Mouse (Mus musculus) forebrain, embryonic 10.5 days (tissue): ENCODE measurements around the gene Dcxr. TPM values are rescaled to one million over a fixed set of nuclear protein-coding genes. Genes with fewer than 3 reads are reported as not detected.
A peak's percentile ranks its signal among the peaks of the same experiment; 100 is the strongest.

Source experiments
- DNase-seq: peaks from one replicate; pipeline ENCODE4 v3.0.0-alpha.2; 2017; ENCODE audit warnings: low spot score; ENCODE audit errors: extremely low spot score
- H3K27ac ChIP-seq: fragments of 300-500 bp; sonication (generic); 2 replicates; pipeline ENCODE4 v1.5.1; 2016; ENCODE audit warnings: mild to moderate bottlenecking
- H3K27me3 ChIP-seq: fragments of 300-500 bp; sonication (generic); 2 replicates; pipeline ENCODE4 v1.6.1; 2016; ENCODE audit warnings: mild to moderate bottlenecking; ENCODE audit not compliant: poor library complexity, severe bottlenecking
- H3K36me3 ChIP-seq: fragments of 300-500 bp; sonication (generic); replicated peaks from 2 replicates; pipeline ENCODE4 v1.6.1; 2016; ENCODE audit warnings: mild to moderate bottlenecking, moderate library complexity
- H3K4me1 ChIP-seq: fragments of 300-500 bp; sonication (generic); 2 replicates; pipeline ENCODE4 v1.6.1; 2016
- H3K4me3 ChIP-seq: fragments of 300-500 bp; sonication (generic); 2 replicates; pipeline ENCODE4 v1.5.1; 2016; ENCODE audit warnings: mild to moderate bottlenecking, moderate library complexity
- H3K9me3 ChIP-seq: fragments of 300-500 bp; sonication (generic); 2 replicates; pipeline ENCODE4 v1.6.1; 2016; ENCODE audit warnings: mild to moderate bottlenecking, moderate library complexity
- WGBS: fragments of 180-500 bp; shearing (Covaris S2); methylation state at CpG from one replicate; pipeline ENCODE4 v1.1.7; 2016; 5-methylcytosine and 5-hydroxymethylcytosine counted together
- polyA plus RNA-seq: library from polyadenylated mRNA; unstranded; fragments of >200 nt; fragmentation: Nextera tagmentation; extraction: Ambion mirVana; gene quantifications from 2 replicates; pipeline ENCODE4 v1.2.1, GENCODE M21; 2016

Dcxr gene
- polyA plus RNA-seq, 1 experiment from 2014 or later, result 14.8 TPM

DNA sequence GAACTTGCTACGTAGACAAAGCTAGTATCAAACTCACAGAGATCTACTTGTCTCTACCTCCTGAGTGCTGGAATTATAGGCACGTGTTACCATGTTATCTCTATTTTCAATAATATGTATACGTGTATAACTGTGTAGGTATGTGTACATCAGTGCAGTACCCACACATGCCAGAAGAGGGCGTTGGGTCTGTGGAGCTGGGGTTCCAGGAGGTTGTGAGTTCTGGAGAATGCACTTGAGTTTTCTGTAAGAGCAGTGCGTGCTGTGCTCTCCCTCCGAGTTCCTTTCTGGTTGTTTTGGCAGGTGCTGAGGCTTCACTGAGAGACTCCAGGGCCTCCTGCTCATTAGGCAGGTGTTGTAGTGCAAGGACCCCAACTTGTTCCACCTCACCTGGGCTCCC is 30.5 kb downstream of the Dcxr start:
- 86% methylated on average over 6 of the region's 6 CpGs for WGBS
- Histone ChIP-seq H3K9me3 (peaks cover 6% of the 10 kb centered on the region; the same call in 1 of the 2 replicates), H3K27me3 (no peaks in the 10 kb centered on the region), H3K4me1 (peaks cover 32% of the 10 kb centered on the region), H3K4me3 (no peak overlapping the region), H3K27ac (0 out of 2 replicates have a peak overlapping the region, but pooled peaks have one; percentile 83), H3K36me3 (peaks cover 97% of the 10 kb centered on the region)
- no peak for DNase-seq

DNA sequence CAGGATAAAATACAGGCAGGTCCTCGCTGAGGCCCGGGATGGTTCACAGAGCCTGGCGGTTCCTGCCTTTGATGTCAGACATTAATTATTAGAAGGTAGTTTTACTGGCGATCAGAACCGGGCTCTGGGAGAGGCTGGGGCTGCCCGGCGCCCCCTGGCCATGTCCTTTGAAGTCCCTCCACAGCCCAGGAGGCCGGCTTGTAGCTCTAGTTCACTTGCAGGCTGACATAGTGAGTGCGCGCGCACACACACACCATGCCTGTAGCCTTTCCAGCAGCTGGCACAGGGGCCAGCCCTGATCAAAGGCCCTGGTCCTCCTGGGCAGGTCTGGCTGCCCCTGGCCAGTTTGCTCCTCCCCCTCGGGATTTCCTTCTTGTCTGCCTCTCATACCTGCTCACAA is 31.4 kb downstream of the Dcxr start:
- Histone ChIP-seq H3K9me3 (peaks cover 6% of the 10 kb centered on the region; the same call in 1 of the 2 replicates), H3K4me3 (peak overlapping the region; percentile 5; the same call in 1 of the 2 replicates), H3K4me1 (peaks cover 32% of the 10 kb centered on the region), H3K27me3 (no peaks in the 10 kb centered on the region), H3K36me3 (peaks cover 95% of the 10 kb centered on the region), H3K27ac (peak overlapping the region; percentile 83)
- 73% methylated on average over 12 of the region's 12 CpGs for WGBS
- no peak for DNase-seq

DNA sequence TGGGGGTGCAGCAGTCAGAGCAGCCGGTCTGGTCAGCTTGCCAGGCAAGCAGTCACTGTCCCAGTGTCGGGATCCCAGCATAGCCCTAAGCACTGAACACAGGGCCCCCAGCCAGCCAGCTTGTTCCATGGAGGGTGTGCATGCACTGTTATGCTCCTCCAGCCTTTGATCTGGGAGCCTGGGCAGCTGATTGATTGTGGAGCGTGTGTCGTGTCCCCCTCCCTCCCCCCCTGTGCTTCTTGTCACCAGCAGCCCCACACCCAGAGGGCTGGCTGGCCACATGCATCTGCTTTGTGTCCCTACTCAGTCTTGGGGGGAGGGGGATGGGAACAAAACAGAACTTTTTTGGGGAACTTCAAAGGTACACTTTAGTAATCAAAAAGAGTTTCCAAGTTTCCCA is 31.9 kb downstream of the Dcxr start:
- peaks cover 95% of the 10 kb centered on the region for H3K36me3 ChIP-seq
- 55% methylated on average over 4 of the region's 4 CpGs for WGBS
- 0 out of 2 replicates have a peak overlapping the region, but pooled peaks have one; percentile 2 for H3K4me3 ChIP-seq
- no peak for DNase-seq
- H3K9me3 ChIP-seq, result peaks cover 6% of the 10 kb centered on the region; the same call in 1 of the 2 replicates
- no peaks in the 10 kb centered on the region for H3K27me3 ChIP-seq
- peak overlapping the region; percentile 83 for H3K27ac ChIP-seq
- H3K4me1 ChIP-seq, result peaks cover 32% of the 10 kb centered on the region

DNA sequence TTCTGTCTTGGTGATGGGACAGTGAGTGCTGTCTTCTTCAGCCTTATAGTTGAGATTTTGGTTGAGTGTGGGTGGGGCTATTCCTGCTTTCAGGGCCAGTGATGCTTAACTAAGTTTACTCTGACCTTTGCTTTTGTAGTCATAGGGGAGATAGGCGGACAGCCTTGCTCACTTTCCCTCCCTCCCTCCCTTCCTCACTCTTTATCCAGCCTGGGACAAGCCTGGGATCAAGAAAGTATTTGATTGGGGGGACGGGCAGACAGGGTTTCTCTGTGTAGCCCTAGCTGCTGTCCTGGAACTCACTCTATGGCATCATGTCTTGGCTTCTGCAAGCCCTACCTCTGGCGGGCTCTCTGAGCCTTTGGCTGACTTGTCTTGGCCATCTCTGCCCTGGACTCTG is 33.6 kb downstream of the Dcxr start:
- WGBS, result 73% methylated on average over 3 of the region's 3 CpGs
- peak overlapping the region; percentile 35; the same call in 1 of the 2 replicates for H3K27ac ChIP-seq
- H3K9me3 ChIP-seq, result peaks cover 6% of the 10 kb centered on the region; the same call in 1 of the 2 replicates
- DNase-seq, result no peak
- no peak overlapping the region for H3K4me3 ChIP-seq
- H3K27me3 ChIP-seq, result no peaks in the 10 kb centered on the region
- peaks cover 94% of the 10 kb centered on the region for H3K36me3 ChIP-seq
- H3K4me1 ChIP-seq, result peaks cover 32% of the 10 kb centered on the region

DNA sequence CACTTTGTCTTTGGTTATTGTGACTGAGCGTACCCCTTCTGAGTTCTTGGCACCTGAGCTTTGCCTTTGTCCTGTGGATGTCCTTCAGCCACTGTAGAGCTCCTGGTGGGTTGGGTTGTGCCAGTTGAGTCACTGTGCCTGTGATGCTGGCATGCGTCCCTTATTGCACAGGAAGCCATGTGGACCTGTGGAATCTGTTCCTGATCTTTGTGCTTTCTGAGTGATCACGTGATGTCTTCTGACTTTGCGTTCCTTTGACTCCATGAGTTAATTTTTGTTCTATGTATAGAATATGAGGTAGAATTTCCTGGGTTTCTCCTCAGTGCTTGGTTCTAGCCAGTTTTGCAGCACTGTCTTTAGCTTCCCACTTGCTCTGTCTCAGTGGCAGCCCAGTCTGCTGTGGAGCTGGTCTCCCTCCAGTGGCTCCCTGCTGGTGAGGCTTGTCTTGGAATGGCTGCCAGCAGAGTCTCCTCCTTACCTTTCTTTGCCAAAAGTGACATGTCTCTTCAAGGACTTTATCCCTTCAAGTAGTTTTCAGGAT is 34.5 kb downstream of the Dcxr start:
- Histone ChIP-seq H3K9me3 (peaks cover 6% of the 10 kb centered on the region; the same call in 1 of the 2 replicates), H3K4me3 (no peak overlapping the region), H3K27me3 (no peaks in the 10 kb centered on the region), H3K36me3 (peaks cover 94% of the 10 kb centered on the region), H3K4me1 (peaks cover 26% of the 10 kb centered on the region), H3K27ac (no peak overlapping the region)
- DNase-seq, result no peak
- WGBS, result 95% methylated on average over 4 of the region's 4 CpGs

DNA sequence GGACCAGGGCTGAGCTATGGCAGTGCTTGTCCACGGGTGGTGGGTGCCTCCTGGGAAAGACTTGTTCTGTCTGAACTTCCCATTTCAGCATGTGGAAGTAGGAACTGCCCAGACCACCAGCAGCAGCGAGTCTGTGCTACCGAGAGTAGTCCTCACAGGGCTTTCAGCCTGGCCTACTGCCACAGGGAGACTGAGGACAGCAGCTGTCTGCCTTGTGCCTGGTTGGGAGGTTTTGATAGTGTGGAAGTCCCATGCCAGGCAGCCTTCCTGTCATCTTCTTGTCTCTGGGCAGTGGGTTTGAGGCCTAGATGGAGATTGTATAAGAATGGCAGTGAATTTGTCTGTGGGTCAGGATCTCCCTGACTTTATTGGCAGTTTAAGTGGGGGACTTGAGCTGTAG is 37.7 kb downstream of the Dcxr start:
- DNase-seq, result no peak
- Histone ChIP-seq H3K27me3 (no peaks in the 10 kb centered on the region), H3K4me1 (peaks cover 5% of the 10 kb centered on the region), H3K9me3 (no peaks in the 10 kb centered on the region), H3K36me3 (peaks cover 95% of the 10 kb centered on the region), H3K27ac (no peak overlapping the region), H3K4me3 (no peak overlapping the region)
- WGBS, result 86% methylated on average over 3 of the region's 3 CpGs

DNA sequence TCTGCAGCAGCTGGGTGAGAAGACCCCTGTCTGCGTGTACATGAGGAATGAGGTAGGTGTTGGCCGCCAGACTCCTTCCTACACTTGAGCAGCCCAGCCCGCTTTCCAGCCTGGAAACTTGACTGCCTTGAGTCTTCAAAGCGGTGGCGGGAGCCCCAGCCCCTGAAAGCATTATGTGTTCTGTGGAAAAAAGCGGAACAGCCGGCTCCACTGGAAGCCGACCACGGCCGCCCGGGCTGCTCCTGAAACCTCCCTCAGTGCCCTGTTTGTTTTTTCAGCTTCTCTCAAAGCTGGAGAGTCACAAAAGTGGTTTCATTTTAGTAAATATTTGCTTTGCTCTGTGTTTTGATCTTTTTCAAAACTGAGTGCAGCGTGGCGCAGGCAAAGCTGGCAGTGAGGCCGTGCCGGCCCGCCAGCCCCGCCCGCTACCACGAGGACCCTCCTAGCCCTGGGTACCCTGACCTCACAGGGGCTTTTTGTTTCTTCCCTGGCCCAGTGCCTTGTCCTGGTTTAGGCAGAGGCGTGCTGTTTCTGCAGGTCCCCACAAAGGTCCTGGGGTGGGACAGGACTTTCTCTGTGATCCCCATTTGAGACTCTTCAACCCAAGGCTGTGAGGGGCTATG is 40.3 kb downstream of the Dcxr start:
- no peaks in the 10 kb centered on the region for H3K27me3 ChIP-seq
- DNase-seq, result no peak
- H3K4me3 ChIP-seq, result no peak overlapping the region
- no peak overlapping the region for H3K27ac ChIP-seq
- H3K4me1 ChIP-seq, result no peaks in the 10 kb centered on the region
- WGBS, result 91% methylated on average over 20 of the region's 20 CpGs
- H3K9me3 ChIP-seq, result no peaks in the 10 kb centered on the region
- peaks cover 89% of the 10 kb centered on the region for H3K36me3 ChIP-seq

DNA sequence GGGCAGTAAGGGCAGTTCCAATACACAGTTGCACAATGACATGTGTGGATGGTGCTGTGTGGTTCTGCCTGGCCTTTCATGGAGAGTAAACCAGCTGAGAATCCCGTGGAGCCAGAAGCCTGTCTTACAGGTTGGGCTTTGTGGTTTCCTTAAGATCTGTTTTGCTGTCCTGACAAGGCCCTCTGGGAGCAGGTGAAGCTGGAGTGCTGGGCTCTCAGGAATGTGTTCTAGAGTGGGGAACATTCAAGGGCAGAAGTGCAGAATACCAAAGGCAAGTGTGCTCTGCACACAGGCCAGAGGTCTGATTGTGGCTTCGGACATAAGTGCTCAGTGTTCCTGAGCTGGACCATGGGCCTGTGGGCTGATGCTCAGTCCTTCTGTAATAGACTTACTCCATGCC is 42.4 kb downstream of the Dcxr start:
- H3K27ac ChIP-seq, result no peak overlapping the region
- DNase-seq, result no peak
- no peaks in the 10 kb centered on the region for H3K9me3 ChIP-seq
- WGBS, result 92% methylated on average over 2 of the region's 2 CpGs
- no peaks in the 10 kb centered on the region for H3K4me1 ChIP-seq
- no peak overlapping the region for H3K4me3 ChIP-seq
- no peaks in the 10 kb centered on the region for H3K27me3 ChIP-seq
- H3K36me3 ChIP-seq, result peaks cover 90% of the 10 kb centered on the region

DNA sequence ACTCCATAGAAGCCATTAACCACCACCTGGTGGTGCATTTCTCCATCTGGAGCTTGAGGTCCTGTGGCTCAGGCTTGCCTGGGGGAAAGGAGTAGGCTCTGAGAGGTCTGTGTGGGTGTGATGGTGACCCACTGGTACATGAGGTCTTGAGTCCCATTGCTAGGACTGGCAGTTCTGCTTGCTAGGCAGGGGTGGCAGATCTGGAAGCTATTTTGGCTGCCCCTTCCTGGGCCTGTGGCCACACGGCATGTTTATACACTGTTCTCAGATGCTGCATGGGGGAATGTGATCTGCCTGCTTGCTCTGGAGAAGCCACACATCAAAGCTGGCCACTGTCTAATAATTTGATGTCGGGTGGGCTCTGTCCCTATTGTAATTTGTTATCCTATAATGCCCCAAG is 43.0 kb downstream of the Dcxr start:
- Histone ChIP-seq H3K9me3 (no peaks in the 10 kb centered on the region), H3K4me1 (no peaks in the 10 kb centered on the region), H3K27ac (no peak overlapping the region), H3K4me3 (no peak overlapping the region), H3K36me3 (peaks cover 90% of the 10 kb centered on the region), H3K27me3 (no peaks in the 10 kb centered on the region)
- no peak for DNase-seq
- 91% methylated on average over 2 of the region's 2 CpGs for WGBS

DNA sequence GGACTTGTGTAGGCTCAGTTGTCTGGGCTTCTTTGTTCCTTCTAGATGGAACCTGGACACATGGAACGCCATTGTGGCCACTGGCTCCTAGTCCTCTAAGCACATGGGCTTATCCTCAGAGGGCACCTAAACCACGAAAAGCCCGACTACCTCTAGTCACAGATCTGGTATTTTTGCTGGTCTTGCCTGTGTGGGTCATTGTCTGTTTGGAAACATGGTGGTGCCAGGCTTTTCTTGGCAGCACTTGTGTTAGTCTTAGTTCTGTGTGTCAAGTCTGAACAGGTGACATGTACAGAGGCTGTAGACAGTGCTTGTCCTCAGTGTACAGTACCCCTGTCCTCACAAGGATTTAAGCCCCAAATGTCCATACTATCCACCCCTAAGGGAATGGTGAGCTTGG is 43.5 kb downstream of the Dcxr start:
- peaks cover 90% of the 10 kb centered on the region for H3K36me3 ChIP-seq
- no peak for DNase-seq
- WGBS, result 93% methylated on average over 3 of the region's 3 CpGs

DNA sequence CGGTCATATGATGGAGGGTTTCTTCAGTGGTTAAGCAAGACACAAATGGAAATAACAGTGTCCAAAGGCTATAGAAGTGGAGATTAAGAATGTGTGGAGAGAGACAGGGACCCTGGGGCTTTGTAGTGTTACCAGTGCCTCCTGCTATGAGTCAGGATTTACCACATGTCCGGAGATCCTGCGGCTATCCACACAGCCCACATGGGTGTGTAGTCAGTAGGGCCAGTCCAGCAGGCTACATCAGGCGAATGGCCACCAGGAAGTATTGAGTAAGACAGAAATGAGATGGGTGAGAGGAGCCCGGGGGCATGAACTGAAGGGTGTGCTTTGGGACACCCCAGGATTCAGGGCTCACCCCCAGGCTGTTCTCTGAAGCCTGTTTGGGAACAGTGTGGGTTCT is 44.4 kb downstream of the Dcxr start:
- Histone ChIP-seq H3K4me1 (no peaks in the 10 kb centered on the region), H3K9me3 (no peaks in the 10 kb centered on the region), H3K27ac (no peak overlapping the region), H3K4me3 (no peak overlapping the region), H3K27me3 (no peaks in the 10 kb centered on the region), H3K36me3 (peaks cover 90% of the 10 kb centered on the region)
- WGBS, result 95% methylated on average over 5 of the region's 5 CpGs
- no peak for DNase-seq

More for the DNA sequence above, 43.5 kb downstream of the Dcxr start:
- Histone ChIP-seq H3K27me3 (no peaks in the 10 kb centered on the region), H3K4me3 (no peak overlapping the region), H3K27ac (no peak overlapping the region), H3K9me3 (no peaks in the 10 kb centered on the region), H3K4me1 (no peaks in the 10 kb centered on the region)

DNA sequence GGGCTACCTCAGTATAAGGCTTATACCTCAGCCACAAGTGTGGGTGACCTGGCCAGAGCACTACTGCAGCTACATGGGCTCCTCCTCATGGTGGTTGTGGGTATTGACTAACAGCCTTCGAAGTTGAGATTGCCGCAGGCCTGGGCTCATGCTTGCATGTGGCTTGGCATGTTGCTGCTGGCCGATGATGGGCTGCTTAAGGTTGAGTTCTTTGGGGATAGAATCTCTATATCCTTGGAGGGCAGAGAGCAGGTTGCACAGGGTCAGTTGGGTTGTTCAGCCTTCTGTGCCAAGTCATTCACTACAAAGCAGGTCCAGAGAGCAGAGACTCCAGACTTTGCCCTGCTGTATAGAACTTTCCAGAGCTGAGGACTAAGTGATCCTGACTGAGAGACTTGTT is 47.2 kb downstream of the Dcxr start:
- no peak overlapping the region for H3K4me3 ChIP-seq
- 85% methylated on average over 3 of the region's 3 CpGs for WGBS
- H3K36me3 ChIP-seq, result peaks cover 88% of the 10 kb centered on the region
- H3K9me3 ChIP-seq, result no peaks in the 10 kb centered on the region
- H3K27ac ChIP-seq, result no peak overlapping the region
- no peak for DNase-seq
- H3K27me3 ChIP-seq, result no peaks in the 10 kb centered on the region
- H3K4me1 ChIP-seq, result 0 out of 2 replicates have a peak, but pooled peaks cover 4% of the 10 kb centered on the region

DNA sequence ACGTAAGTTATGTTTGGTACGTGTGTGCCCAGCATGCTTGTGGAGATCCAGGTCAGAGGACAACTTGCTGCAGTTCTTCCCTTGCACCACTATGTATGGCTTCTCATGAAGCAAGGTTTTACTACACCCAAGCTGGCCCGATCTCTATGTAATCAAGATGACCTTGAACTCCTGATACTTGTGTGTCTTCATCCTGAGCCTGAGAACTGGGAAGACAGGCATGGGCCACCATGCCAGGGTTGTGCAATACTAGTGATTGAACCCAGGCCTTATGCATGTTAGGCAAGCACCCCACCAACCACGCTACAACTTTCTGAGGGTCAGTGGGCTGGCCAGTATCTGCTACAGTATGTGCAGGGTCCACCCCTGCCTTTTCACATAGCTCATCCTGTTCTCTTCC is 50.1 kb downstream of the Dcxr start:
- Histone ChIP-seq H3K27me3 (no peaks in the 10 kb centered on the region), H3K9me3 (no peaks in the 10 kb centered on the region), H3K4me3 (no peak overlapping the region), H3K4me1 (peaks cover 28% of the 10 kb centered on the region), H3K27ac (no peak overlapping the region), H3K36me3 (peaks cover 72% of the 10 kb centered on the region)
- no peak for DNase-seq
- 98% methylated on average over 4 of the region's 4 CpGs for WGBS
